Mouse (Mus musculus): Measurements from ENCODE around the gene Fam118b. TPM values are rescaled to one million over a fixed set of nuclear protein-coding genes. Genes with fewer than 3 reads are reported as not detected.

Fam118b gene
- total RNA-seq, 2 experiments from 2014 or later, result 23.5 to 25.2 TPM

- intact Hi-C loops (cut with DNase I), result no loop called here
- DNase-seq (ENCODE audit: low spot score in 2 of 2), result peak in 1 of 2 experiments; percentile 62
These were observed 10.3 kb upstream of the Fam118b start for GRCm38 (mm10) chr9:35277855-35278365.

- DNase-seq (ENCODE audit: low spot score in 2 of 2), result peak in 1 of 2 experiments; percentile 35
- intact Hi-C loops (cut with DNase I), result loop anchor here (5.0 kb wide), 1 partner anchor 56 kb away; the partner anchor contains the start of gene Foxred1
These were observed 541 bp upstream of the Fam118b start for GRCm38 (mm10) chr9:35267976-35268715.

GRCm38 (mm10) chr9:35264509-35264908, 3.1 kb downstream of the Fam118b start:
- intact Hi-C loops (cut with DNase I), result no loop called here
- no peak for DNase-seq (ENCODE audit: low spot score in 2 of 2)

- intact Hi-C loops (cut with DNase I), result no loop called here
- no peak for DNase-seq (ENCODE audit: low spot score in 2 of 2)
These were observed 4.2 kb downstream of the Fam118b start for GRCm38 (mm10) chr9:35263431-35263830.

- no peak for DNase-seq (ENCODE audit: low spot score in 2 of 2)
- intact Hi-C loops (cut with DNase I), result no loop called here
These were observed 5.2 kb downstream of the Fam118b start for GRCm38 (mm10) chr9:35262418-35262817.

- no peak for DNase-seq (ENCODE audit: low spot score in 2 of 2)
- intact Hi-C loops (cut with DNase I), result no loop called here
These were observed 10.2 kb downstream of the Fam118b start for GRCm38 (mm10) chr9:35257365-35257764.

GRCm38 (mm10) chr9:35249476-35249875, 18.1 kb downstream of the Fam118b start:
- intact Hi-C loops (cut with DNase I), result no loop called here
- no peak for DNase-seq (ENCODE audit: low spot score in 2 of 2)

GRCm38 (mm10) chr9:35247405-35247804, 20.2 kb downstream of the Fam118b start:
- no peak for DNase-seq (ENCODE audit: low spot score in 2 of 2)
- intact Hi-C loops (cut with DNase I), result no loop called here

- intact Hi-C loops (cut with DNase I), result no loop called here
- DNase-seq (ENCODE audit: low spot score in 2 of 2), result no peak
These were observed 27.9 kb downstream of the Fam118b start for GRCm38 (mm10) chr9:35239734-35240133.

- DNase-seq (ENCODE audit: low spot score in 2 of 2), result no peak
- intact Hi-C loops (cut with DNase I), result no loop called here
These were observed 28.6 kb downstream of the Fam118b start for GRCm38 (mm10) chr9:35238915-35239571.

- no peak for DNase-seq (ENCODE audit: low spot score in 2 of 2)
- intact Hi-C loops (cut with DNase I), result no loop called here
These were observed 29.2 kb downstream of the Fam118b start for GRCm38 (mm10) chr9:35238371-35238770.

GRCm38 (mm10) chr9:35235996-35236395, 31.6 kb downstream of the Fam118b start:
- DNase-seq (ENCODE audit: low spot score in 2 of 2), result no peak
- intact Hi-C loops (cut with DNase I), result no loop called here

GRCm38 (mm10) chr9:35228671-35229070, 38.9 kb downstream of the Fam118b start:
- DNase-seq (ENCODE audit: low spot score in 2 of 2), result no peak
- intact Hi-C loops (cut with DNase I), result no loop called here

- intact Hi-C loops (cut with DNase I), result no loop called here
- DNase-seq (ENCODE audit: low spot score in 2 of 2), result no peak
These were observed 44.1 kb downstream of the Fam118b start for GRCm38 (mm10) chr9:35223466-35223865.

- intact Hi-C loops (cut with DNase I), result no loop called here
- DNase-seq (ENCODE audit: low spot score in 2 of 2), result no peak
These were observed 49.6 kb downstream of the Fam118b start for GRCm38 (mm10) chr9:35217963-35218362.

GRCm38 (mm10) chr9:35211573-35212511, 55.8 kb downstream of the Fam118b start:
- no peak for DNase-seq (ENCODE audit: low spot score in 2 of 2)
- intact Hi-C loops (cut with DNase I), result loop anchor here (5.0 kb wide), 1 partner anchor 55 kb away; the partner anchor contains the start of genes Fam118b and Rpusd4

GRCm38 (mm10) chr9:35210542-35211474, 56.8 kb downstream of the Fam118b start, which contains the start of gene Foxred1:
TSS of gene Foxred1 (minus strand) at chr9:35211055.
- peak; percentile 99 to 100 for DNase-seq (ENCODE audit: low spot score in 2 of 2)
- intact Hi-C loops (cut with DNase I), result loop anchor here (5.0 kb wide), 1 partner anchor 56 kb away; the partner anchor contains the start of genes Fam118b and Rpusd4

GRCm38 (mm10) chr9:35204421-35204820, 63.2 kb downstream of the Fam118b start:
- DNase-seq (ENCODE audit: low spot score in 2 of 2), result no peak
- intact Hi-C loops (cut with DNase I), result no loop called here
